Mouse (Mus musculus): ENCODE data around the gene 1700020L24Rik. TPM values are rescaled to one million over a fixed set of nuclear protein-coding genes. Genes with fewer than 3 reads are reported as not detected.

Gene 1700020L24Rik
- polyA plus RNA-seq (2012): not detected in 2 replicates

GRCm38 (mm10) chr11:83437377-83437776, at the start of gene 1700020L24Rik:
Gene 1700020L24Rik, plus strand, starts transcription at chr11:83437677.
- TF ChIP-seq GATA1 (IDR thresholded peaks at IDR 0.05; ENCODE audit: low read length): no peak

- TF ChIP-seq GATA1 (IDR thresholded peaks at IDR 0.05; ENCODE audit: low read length): no peak
Observed at GRCm38 (mm10) chr11:83393062-83393461, 44.4 kb upstream of the 1700020L24Rik start.

- TF ChIP-seq GATA1 (IDR thresholded peaks at IDR 0.05; ENCODE audit: low read length): no peak
Observed at GRCm38 (mm10) chr11:83394802-83395439, 42.6 kb upstream of the 1700020L24Rik start.

- TF ChIP-seq GATA1 (IDR thresholded peaks at IDR 0.05; ENCODE audit: low read length): no peak
Observed at GRCm38 (mm10) chr11:83397626-83398025, 39.9 kb upstream of the 1700020L24Rik start.

GRCm38 (mm10) chr11:83398724-83399123, 38.8 kb upstream of the 1700020L24Rik start:
- no peak for TF ChIP-seq GATA1 (IDR thresholded peaks at IDR 0.05; ENCODE audit: low read length)

- no peak for TF ChIP-seq GATA1 (IDR thresholded peaks at IDR 0.05; ENCODE audit: low read length)
Observed at GRCm38 (mm10) chr11:83403787-83404186, 33.7 kb upstream of the 1700020L24Rik start.

GRCm38 (mm10) chr11:83406391-83406790, 31.1 kb upstream of the 1700020L24Rik start:
- TF ChIP-seq GATA1 (IDR thresholded peaks at IDR 0.05; ENCODE audit: low read length): no peak

GRCm38 (mm10) chr11:83408242-83408641, 29.2 kb upstream of the 1700020L24Rik start:
- TF ChIP-seq GATA1 (IDR thresholded peaks at IDR 0.05; ENCODE audit: low read length): no peak

- TF ChIP-seq GATA1 (IDR thresholded peaks at IDR 0.05; ENCODE audit: low read length): no peak
Observed at GRCm38 (mm10) chr11:83409087-83409754, 28.3 kb upstream of the 1700020L24Rik start, which contains the start of gene Rasl10b. Gene Rasl10b, plus strand, starts transcription at chr11:83409137.

GRCm38 (mm10) chr11:83409792-83410291, 27.6 kb upstream of the 1700020L24Rik start:
- TF ChIP-seq GATA1 (IDR thresholded peaks at IDR 0.05; ENCODE audit: low read length): no peak

GRCm38 (mm10) chr11:83410510-83410909, 27.0 kb upstream of the 1700020L24Rik start:
- TF ChIP-seq GATA1 (IDR thresholded peaks at IDR 0.05; ENCODE audit: low read length): no peak

- TF ChIP-seq GATA1 (IDR thresholded peaks at IDR 0.05; ENCODE audit: low read length): no peak
Observed at GRCm38 (mm10) chr11:83417080-83417479, 20.4 kb upstream of the 1700020L24Rik start.

- TF ChIP-seq GATA1 (IDR thresholded peaks at IDR 0.05; ENCODE audit: low read length): no peak
Observed at GRCm38 (mm10) chr11:83417708-83418107, 19.8 kb upstream of the 1700020L24Rik start.

- TF ChIP-seq GATA1 (IDR thresholded peaks at IDR 0.05; ENCODE audit: low read length): no peak
Observed at GRCm38 (mm10) chr11:83418566-83418965, 18.9 kb upstream of the 1700020L24Rik start.

- TF ChIP-seq GATA1 (IDR thresholded peaks at IDR 0.05; ENCODE audit: low read length): no peak
Observed at GRCm38 (mm10) chr11:83420338-83420737, 17.1 kb upstream of the 1700020L24Rik start.

- TF ChIP-seq GATA1 (IDR thresholded peaks at IDR 0.05; ENCODE audit: low read length): no peak
Observed at GRCm38 (mm10) chr11:83421305-83421704, 16.2 kb upstream of the 1700020L24Rik start.

GRCm38 (mm10) chr11:83424681-83425080, 12.8 kb upstream of the 1700020L24Rik start:
- TF ChIP-seq GATA1 (IDR thresholded peaks at IDR 0.05; ENCODE audit: low read length): no peak
